Mouse (Mus musculus): ENCODE measurements around the gene Chst7.

DNA sequence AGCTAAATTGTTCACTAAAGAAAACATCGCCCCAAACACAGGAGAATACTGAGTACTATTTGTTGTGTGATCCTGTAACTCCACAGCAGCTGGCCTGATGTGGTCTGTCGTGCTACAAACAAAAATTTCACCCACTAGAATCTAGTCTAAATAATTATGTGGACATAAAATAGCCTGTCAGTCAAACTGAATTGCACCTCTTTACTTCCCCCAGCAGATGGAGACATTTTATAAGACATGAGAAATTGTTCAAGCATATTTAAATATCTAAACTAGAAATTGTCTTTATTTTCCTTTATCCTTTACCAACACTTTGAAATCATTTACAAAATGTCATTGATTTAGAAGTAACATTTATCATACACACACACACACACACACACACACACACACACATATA is 38.4 kb upstream of the Chst7 start:
- no peak for TF ChIP-seq MAX (IDR thresholded peaks at IDR 0.05)
- no peak for TF ChIP-seq CTCF (IDR thresholded peaks at IDR 0.05; ENCODE audit: control insufficient read depth, insufficient read depth, insufficient read length)
